Mouse (Mus musculus) C2C12 (cell line): Measurements from ENCODE around the gene 9530077C05Rik.

Source experiments
- CTCF ChIP-seq: IDR thresholded peaks from one replicate; pipeline ENCODE4 v1.5.1; 2011; ENCODE audit not compliant: control insufficient read depth, insufficient read depth, insufficient read length
- MAX ChIP-seq: IDR thresholded peaks from one replicate; pipeline ENCODE4 v1.6.1; 2011; ENCODE audit warnings: mild to moderate bottlenecking, control low read depth

DNA sequence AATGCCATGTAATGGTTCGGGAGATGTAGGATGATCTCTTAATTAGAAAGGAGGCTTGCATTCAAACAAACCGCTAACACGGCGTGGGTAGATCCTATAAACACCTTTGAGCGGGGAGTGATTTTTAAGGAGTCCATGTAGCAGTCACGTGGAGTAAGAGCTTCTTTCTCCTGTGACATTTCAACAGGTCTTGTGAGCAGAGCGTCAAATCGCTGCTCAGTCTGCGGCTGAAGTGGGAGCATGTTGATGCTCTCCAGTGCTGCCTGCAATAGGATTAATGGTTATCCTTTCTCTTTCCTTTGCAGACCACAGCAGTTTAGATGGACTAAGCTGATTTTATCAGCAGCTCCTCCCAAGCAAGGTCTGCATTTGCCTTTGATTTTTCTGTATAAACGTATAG lies 65.0 kb downstream of the 9530077C05Rik start:
- TF ChIP-seq CTCF (no peak), MAX (no peak)
